Mouse (Mus musculus) forebrain, postnatal 0 days (tissue): ENCODE results near the gene Gm11027. TPM values are rescaled to one million over a fixed set of nuclear protein-coding genes. Genes with fewer than 3 reads are reported as not detected.

ENCODE experiments used
- ATAC-seq: fragments of 200-750 bp; cut with Nextera tagmentation; 2 replicates; pipeline ENCODE4 v1.8.0; 2017; ENCODE audit warnings: mild to moderate bottlenecking, moderate library complexity
- DNase-seq: peaks from one replicate; pipeline ENCODE4 v3.0.0-alpha.2; 2015
- H3K27ac ChIP-seq: fragments of 300-500 bp; sonication (generic); 2 replicates; pipeline ENCODE4 v1.5.1; 2014; ENCODE audit warnings: low read depth, mild to moderate bottlenecking, antibody characterized with exemption, low read length, moderate library complexity, mixed read lengths
- H3K27me3 ChIP-seq: fragments of 300-500 bp; sonication (generic); 2 replicates; pipeline ENCODE4 v1.6.1; 2014; ENCODE audit warnings: mild to moderate bottlenecking, low read length, mixed read lengths; ENCODE audit not compliant: insufficient read depth
- H3K36me3 ChIP-seq: fragments of 300-500 bp; sonication (generic); 2 replicates; pipeline ENCODE4 v1.6.1; 2014; ENCODE audit warnings: mild to moderate bottlenecking, moderate library complexity; ENCODE audit not compliant: insufficient read depth
- H3K4me1 ChIP-seq: fragments of 300-500 bp; sonication (generic); 2 replicates; pipeline ENCODE4 v1.6.1; 2014; ENCODE audit warnings: antibody characterized with exemption; ENCODE audit not compliant: insufficient read depth
- H3K4me2 ChIP-seq: fragments of 300-500 bp; sonication (generic); 2 replicates; pipeline ENCODE4 v1.6.1; 2014; ENCODE audit warnings: low read depth, mild to moderate bottlenecking, moderate library complexity
- H3K4me3 ChIP-seq: fragments of 300-500 bp; sonication (generic); 2 replicates; pipeline ENCODE4 v1.5.1; 2014; ENCODE audit warnings: low read depth, low read length, mixed read lengths
- H3K9ac ChIP-seq: fragments of 300-500 bp; sonication (generic); 2 replicates; pipeline ENCODE4 v1.6.1; 2014; ENCODE audit warnings: mild to moderate bottlenecking
- H3K9me3 ChIP-seq: fragments of 300-500 bp; sonication (generic); 2 replicates; pipeline ENCODE4 v1.6.1; 2016; ENCODE audit warnings: low read length
- CTCF ChIP-seq: sonication (generic); IDR thresholded peaks from 2 replicates; pipeline ENCODE4 v1.5.1; 2016; ENCODE audit warnings: antibody characterized with exemption, control low read depth, low read depth
- WGBS: fragments of 180-500 bp; shearing (Covaris S2); extraction: QIAGEN DNeasy Blood & Tissue Kit; methylation state at CpG from one replicate; pipeline ENCODE4 v1.1.7; 2014; 5-methylcytosine and 5-hydroxymethylcytosine counted together
- polyA plus RNA-seq: library from polyadenylated mRNA; unstranded; fragments of >200 nt; fragmentation: Nextera tagmentation; extraction: Ambion mirVana; gene quantifications from 2 replicates; pipeline ENCODE4 v1.2.1, GENCODE M21; 2015
- total RNA-seq: library from RNA; depleted of rRNA; stranded (reverse); fragments of >200 nt; gene quantifications from 2 replicates; pipeline ENCODE4 v1.2.3, GENCODE M21; 2014

Gm11027 gene
- total and polyA plus RNA-seq, 2 experiments from 2014 or later = not detected

- WGBS = 67% methylated on average over 2 of the region's 2 CpGs
- H3K27ac ChIP-seq = no peak overlapping the region
- H3K36me3 ChIP-seq = no peaks in the 10 kb centered on the region
- TF ChIP-seq CTCF = no peak
- no peak overlapping the region for H3K9ac ChIP-seq
- H3K4me1 ChIP-seq = 0 out of 2 replicates have a peak, but pooled peaks cover 2% of the 10 kb centered on the region
- H3K4me3 ChIP-seq = no peak overlapping the region
- H3K4me2 ChIP-seq = no peak overlapping the region
- ATAC-seq (no peak), DNase-seq (no peak)
- H3K27me3 ChIP-seq = no peaks in the 10 kb centered on the region
- H3K9me3 ChIP-seq = no peaks in the 10 kb centered on the region
These were observed 1.8 kb downstream of the Gm11027 start for GRCm38 (mm10) chr12:116276961-116277360.

GRCm38 (mm10) chr12:116278541-116278940 lies 3.4 kb downstream of the Gm11027 start:
- Histone ChIP-seq H3K4me1 (peaks cover 11% of the 10 kb centered on the region; the same call in 1 of the 2 replicates), H3K27me3 (no peaks in the 10 kb centered on the region), H3K36me3 (no peaks in the 10 kb centered on the region), H3K9ac (no peak overlapping the region), H3K27ac (no peak overlapping the region), H3K4me3 (no peak overlapping the region), H3K9me3 (no peaks in the 10 kb centered on the region), H3K4me2 (no peak overlapping the region)
- ATAC-seq (no peak), DNase-seq (no peak)
- WGBS = 88% methylated on average over 1 of the region's 1 CpGs
- TF ChIP-seq CTCF = no peak

- no peaks in the 10 kb centered on the region for H3K27me3 ChIP-seq
- DNase-seq (no peak), ATAC-seq (no peak)
- H3K4me2 ChIP-seq = no peak overlapping the region
- no peak overlapping the region for H3K4me3 ChIP-seq
- no peaks in the 10 kb centered on the region for H3K36me3 ChIP-seq
- TF ChIP-seq CTCF = no peak
- no peak overlapping the region for H3K27ac ChIP-seq
- no peaks in the 10 kb centered on the region for H3K9me3 ChIP-seq
- H3K9ac ChIP-seq = no peak overlapping the region
- peaks cover 11% of the 10 kb centered on the region; the same call in 1 of the 2 replicates for H3K4me1 ChIP-seq
- WGBS = 92% methylated on average over 2 of the region's 2 CpGs
These were observed 4.0 kb downstream of the Gm11027 start for GRCm38 (mm10) chr12:116279181-116279580.

- WGBS = 4% methylated on average over 7 of the region's 7 CpGs
- DNase-seq = no peak
- no peaks in the 10 kb centered on the region for H3K27me3 ChIP-seq
These were observed 5.0 kb downstream of the Gm11027 start for GRCm38 (mm10) chr12:116280149-116280652.

GRCm38 (mm10) chr12:116280653-116281364 lies 5.6 kb downstream of the Gm11027 start, which contains the start of gene Esyt2:
Gene Esyt2 (plus strand): TSS chr12:116281196.
- H3K9ac ChIP-seq = peak within 1 kb of the TSS; percentile 95
- H3K4me3 ChIP-seq = peak within 1 kb of the TSS; percentile 94
- peaks cover 11% of the 10 kb centered on the region; the same call in 1 of the 2 replicates for H3K4me1 ChIP-seq
- H3K4me2 ChIP-seq = peak within 1 kb of the TSS; percentile 97
- H3K36me3 ChIP-seq = no peaks in the 10 kb centered on the region
- H3K27ac ChIP-seq = peak within 1 kb of the TSS; percentile 98
- WGBS = under 1% methylated on average over 66 of the region's 68 CpGs
- ATAC-seq (peak; percentile 96), DNase-seq (peak; percentile 99)
- H3K27me3 ChIP-seq = no peaks in the 10 kb centered on the region
- H3K9me3 ChIP-seq = no peaks in the 10 kb centered on the region
- peak; percentile 72 for TF ChIP-seq CTCF

More at GRCm38 (mm10) chr12:116280149-116280652, 5.0 kb downstream of the Gm11027 start:
- peak; percentile 10 for TF ChIP-seq CTCF
- Histone ChIP-seq H3K9ac (peak overlapping the region; percentile 95), H3K27ac (peak overlapping the region; percentile 98), H3K4me1 (peaks cover 11% of the 10 kb centered on the region; the same call in 1 of the 2 replicates), H3K9me3 (no peaks in the 10 kb centered on the region), H3K4me2 (peak overlapping the region; percentile 97), H3K36me3 (no peaks in the 10 kb centered on the region), H3K4me3 (peak overlapping the region; percentile 94)
- ATAC-seq = no peak

GRCm38 (mm10) chr12:116281427-116282281 lies 6.5 kb downstream of the Gm11027 start:
- 1% methylated on average over 53 of the region's 55 CpGs for WGBS

More at GRCm38 (mm10) chr12:116281427-116282281, 6.5 kb downstream of the Gm11027 start:
- Histone ChIP-seq H3K9me3 (no peaks in the 10 kb centered on the region), H3K9ac (peak overlapping the region; percentile 95), H3K4me3 (peak overlapping the region; percentile 94), H3K36me3 (no peaks in the 10 kb centered on the region), H3K4me1 (peaks cover 11% of the 10 kb centered on the region; the same call in 1 of the 2 replicates), H3K4me2 (peak overlapping the region; percentile 97), H3K27ac (peak overlapping the region; percentile 98), H3K27me3 (no peaks in the 10 kb centered on the region)
- peak; percentile 4 for DNase-seq
- no peak for TF ChIP-seq CTCF
- peak; percentile 42; the same call in 1 of the 2 replicates for ATAC-seq
